Mouse (Mus musculus) hindbrain, embryonic 15.5 days (tissue): ENCODE measurements at regions not wholly inside any gene's neighbourhood (a gene's known extent, or its start where the extent isn't known, plus 50 kb on each side); places are given as distances from the start of the nearest gene placed in this dataset.

ENCODE experiments used
- ATAC-seq: fragments of 200-750 bp; cut with Nextera tagmentation; 2 replicates; pipeline ENCODE4 v1.8.0; 2017; ENCODE audit warnings: low read depth, moderate number of reproducible peaks, moderate TSS enrichment; ENCODE audit not compliant: low FRiP score
- H3K27ac ChIP-seq: fragments of 300-500 bp; sonication (generic); replicated peaks from 2 replicates; pipeline ENCODE4 v1.5.1; 2015; ENCODE audit warnings: mild to moderate bottlenecking, inconsistent platforms
- H3K27me3 ChIP-seq: fragments of 300-500 bp; sonication (generic); 2 replicates; pipeline ENCODE4 v1.6.1; 2015; ENCODE audit warnings: control low read depth, inconsistent platforms
- H3K36me3 ChIP-seq: fragments of 300-500 bp; sonication (generic); 2 replicates; pipeline ENCODE4 v1.6.1; 2015; ENCODE audit warnings: control low read depth, inconsistent platforms
- H3K4me1 ChIP-seq: fragments of 300-500 bp; sonication (generic); replicated peaks from 2 replicates; pipeline ENCODE4 v1.6.1; 2015; ENCODE audit warnings: control low read depth, inconsistent platforms
- H3K4me2 ChIP-seq: fragments of 300-500 bp; sonication (generic); 2 replicates; pipeline ENCODE4 v1.6.1; 2015; ENCODE audit warnings: moderate library complexity, mild to moderate bottlenecking, inconsistent platforms
- H3K4me3 ChIP-seq: fragments of 300-500 bp; sonication (generic); 2 replicates; pipeline ENCODE4 v1.5.1; 2015; ENCODE audit warnings: mild to moderate bottlenecking, inconsistent platforms
- H3K9ac ChIP-seq: fragments of 300-500 bp; sonication (generic); 2 replicates; pipeline ENCODE4 v1.6.1; 2015; ENCODE audit warnings: inconsistent platforms
- H3K9me3 ChIP-seq: fragments of 300-500 bp; sonication (generic); 2 replicates; pipeline ENCODE4 v1.6.1; 2016; ENCODE audit warnings: control low read depth, inconsistent platforms
- WGBS: fragments of 180-500 bp; shearing (Covaris S2); methylation state at CpG from one replicate; pipeline ENCODE4 v1.1.7; 2015; 5-methylcytosine and 5-hydroxymethylcytosine counted together

GRCm38 (mm10) chr8:12127801-12128490 is 150.7 kb upstream of the A230072I06Rik start:
- ATAC-seq: peak; percentile 57
- WGBS: 14% methylated on average over 4 of the region's 4 CpGs
- Histone ChIP-seq H3K36me3 (no peaks in the 10 kb centered on the region), H3K27ac (peak overlapping the region; percentile 59), H3K4me2 (0 out of 2 replicates have a peak overlapping the region, but pooled peaks have one; percentile 37), H3K4me3 (no peak overlapping the region), H3K27me3 (peaks cover 33% of the 10 kb centered on the region), H3K9me3 (no peaks in the 10 kb centered on the region), H3K9ac (no peak overlapping the region), H3K4me1 (peaks cover 28% of the 10 kb centered on the region)

GRCm38 (mm10) chr8:12130591-12130990 is 148.0 kb upstream of the A230072I06Rik start:
- Histone ChIP-seq H3K27me3 (peaks cover 42% of the 10 kb centered on the region), H3K9ac (no peak overlapping the region), H3K4me1 (peaks cover 28% of the 10 kb centered on the region), H3K4me3 (no peak overlapping the region), H3K4me2 (no peak overlapping the region), H3K36me3 (no peaks in the 10 kb centered on the region), H3K27ac (no peak overlapping the region), H3K9me3 (no peaks in the 10 kb centered on the region)
- WGBS: 75% methylated on average over 5 of the region's 5 CpGs
- no peak for ATAC-seq

DNA sequence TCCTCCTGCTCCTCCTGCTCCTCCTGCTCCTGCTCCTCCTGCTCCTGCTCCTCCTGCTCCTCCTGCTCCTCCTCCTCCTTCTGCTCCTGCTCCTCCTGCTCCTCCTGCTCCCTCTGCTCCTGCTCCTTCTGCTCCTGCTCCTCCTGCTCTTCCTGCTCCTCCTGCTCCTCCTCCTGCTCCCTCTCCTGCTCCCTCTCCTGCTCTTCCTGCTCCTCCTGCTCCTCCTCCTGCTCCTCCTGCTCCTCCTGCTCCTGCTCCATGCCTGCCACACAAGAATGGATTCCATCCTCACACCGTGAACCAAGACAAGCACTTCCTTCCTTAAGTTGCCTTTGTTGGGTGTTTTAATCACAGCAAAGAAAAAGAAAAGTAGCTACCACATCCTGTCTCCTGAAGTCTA is 144.4 kb upstream of the A230072I06Rik start:
- Histone ChIP-seq H3K4me2 (no peak overlapping the region), H3K27ac (no peak overlapping the region), H3K36me3 (no peaks in the 10 kb centered on the region), H3K27me3 (peaks cover 54% of the 10 kb centered on the region), H3K9ac (no peak overlapping the region), H3K4me1 (0 out of 2 replicates have a peak, but pooled peaks cover 4% of the 10 kb centered on the region), H3K9me3 (no peaks in the 10 kb centered on the region), H3K4me3 (no peak overlapping the region)
- ATAC-seq: no peak
- 71% methylated on average over 1 of the region's 1 CpGs for WGBS

DNA sequence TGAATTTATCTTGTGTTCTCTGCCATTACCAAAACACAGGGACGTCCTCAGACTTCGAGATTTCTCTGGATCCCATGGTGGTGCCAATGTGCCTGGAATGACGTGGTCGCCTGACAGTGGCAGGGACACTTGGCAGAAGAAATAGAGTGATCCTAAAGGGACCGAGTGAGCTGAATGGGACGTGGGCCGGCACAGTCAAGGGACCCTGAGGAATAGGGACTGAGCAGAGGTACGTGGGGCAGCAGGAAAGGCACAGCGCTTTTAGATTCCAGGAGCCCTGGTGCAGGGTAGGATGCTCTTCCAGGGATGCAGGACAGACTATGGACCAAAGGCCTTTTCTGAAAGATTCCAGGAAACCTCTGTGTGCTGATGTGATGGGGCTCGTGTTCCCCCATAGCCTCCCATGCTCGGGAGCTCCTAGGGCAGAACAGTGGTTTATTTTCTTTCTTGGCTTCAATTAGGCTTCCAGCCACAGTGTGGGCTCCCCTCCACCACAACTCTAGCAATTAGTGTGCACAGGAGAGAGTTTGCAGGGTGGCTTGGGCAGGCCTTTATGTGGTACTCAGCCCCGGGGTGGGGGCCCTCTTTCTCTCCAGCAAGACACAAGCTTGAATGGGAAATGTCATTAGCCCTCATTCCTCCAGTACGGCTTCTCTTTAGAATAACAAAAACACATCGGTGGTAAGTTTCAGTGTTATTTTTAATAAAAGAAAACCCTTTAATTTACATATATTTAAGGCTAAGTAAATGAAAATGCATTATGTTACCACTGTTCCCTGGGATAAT is 143.0 kb upstream of the A230072I06Rik start:
- H3K9me3 ChIP-seq: no peaks in the 10 kb centered on the region
- no peak overlapping the region for H3K27ac ChIP-seq
- H3K27me3 ChIP-seq: peaks cover 49% of the 10 kb centered on the region
- H3K36me3 ChIP-seq: no peaks in the 10 kb centered on the region
- no peak overlapping the region for H3K4me3 ChIP-seq
- 0 out of 2 replicates have a peak, but pooled peaks cover 4% of the 10 kb centered on the region for H3K4me1 ChIP-seq
- H3K4me2 ChIP-seq: no peak overlapping the region
- WGBS: 52% methylated on average over 14 of the region's 14 CpGs
- peak; percentile 79 for ATAC-seq
- H3K9ac ChIP-seq: no peak overlapping the region

GRCm38 (mm10) chr8:12136178-12136455 is 142.5 kb upstream of the A230072I06Rik start:
- H3K27ac ChIP-seq: no peak overlapping the region
- H3K4me2 ChIP-seq: no peak overlapping the region
- peaks cover 50% of the 10 kb centered on the region for H3K27me3 ChIP-seq
- no peak overlapping the region for H3K9ac ChIP-seq
- no peaks in the 10 kb centered on the region for H3K9me3 ChIP-seq
- no peaks in the 10 kb centered on the region for H3K36me3 ChIP-seq
- peak; percentile 59; the same call in 1 of the 2 replicates for ATAC-seq
- 0 out of 2 replicates have a peak, but pooled peaks cover 4% of the 10 kb centered on the region for H3K4me1 ChIP-seq
- H3K4me3 ChIP-seq: no peak overlapping the region
- 36% methylated on average over 5 of the region's 5 CpGs for WGBS

GRCm38 (mm10) chr8:12137496-12137895 is 141.1 kb upstream of the A230072I06Rik start:
- Histone ChIP-seq H3K4me1 (0 out of 2 replicates have a peak, but pooled peaks cover 4% of the 10 kb centered on the region), H3K27me3 (peaks cover 45% of the 10 kb centered on the region), H3K36me3 (no peaks in the 10 kb centered on the region), H3K9me3 (no peaks in the 10 kb centered on the region), H3K4me3 (no peak overlapping the region), H3K9ac (no peak overlapping the region), H3K4me2 (no peak overlapping the region), H3K27ac (no peak overlapping the region)
- WGBS: 36% methylated on average over 3 of the region's 3 CpGs
- no peak for ATAC-seq

- no peak overlapping the region for H3K4me2 ChIP-seq
- ATAC-seq: no peak
- no peak overlapping the region for H3K4me3 ChIP-seq
- no peak overlapping the region for H3K27ac ChIP-seq
- no peak overlapping the region for H3K9ac ChIP-seq
- H3K4me1 ChIP-seq: 0 out of 2 replicates have a peak, but pooled peaks cover 4% of the 10 kb centered on the region
- WGBS: 51% methylated on average over 8 of the region's 8 CpGs
- peaks cover 43% of the 10 kb centered on the region for H3K27me3 ChIP-seq
- H3K36me3 ChIP-seq: no peaks in the 10 kb centered on the region
- H3K9me3 ChIP-seq: no peaks in the 10 kb centered on the region
Measured at GRCm38 (mm10) chr8:12137913-12138312, 140.7 kb upstream of the A230072I06Rik start.

DNA sequence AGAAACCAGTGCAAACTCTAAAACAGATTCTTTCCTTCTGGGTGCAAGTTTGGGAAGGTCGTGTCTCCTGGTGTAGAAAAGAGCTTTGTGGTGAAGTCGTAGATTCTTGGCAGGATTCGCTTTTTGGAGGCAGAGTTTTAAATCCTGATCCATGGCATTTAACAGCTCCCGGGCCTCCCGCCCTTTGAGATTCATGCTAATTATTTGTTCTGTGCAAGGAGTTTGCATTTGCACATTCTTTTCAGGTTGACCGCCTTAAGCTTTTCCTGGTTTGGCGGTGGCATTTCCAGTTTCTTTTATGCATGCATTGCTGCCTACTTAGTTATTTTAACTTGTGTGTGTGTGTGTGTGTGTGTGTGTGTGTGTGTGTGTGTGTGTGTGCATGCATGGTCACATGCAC is 126.9 kb upstream of the A230072I06Rik start:
- H3K9ac ChIP-seq: no peak overlapping the region
- H3K9me3 ChIP-seq: no peaks in the 10 kb centered on the region
- no peak overlapping the region for H3K27ac ChIP-seq
- H3K4me2 ChIP-seq: no peak overlapping the region
- peaks cover 6% of the 10 kb centered on the region; the same call in 1 of the 2 replicates for H3K4me1 ChIP-seq
- H3K27me3 ChIP-seq: peaks cover 6% of the 10 kb centered on the region; the same call in 1 of the 2 replicates
- no peak overlapping the region for H3K4me3 ChIP-seq
- ATAC-seq: no peak
- 37% methylated on average over 7 of the region's 7 CpGs for WGBS
- no peaks in the 10 kb centered on the region for H3K36me3 ChIP-seq

- WGBS: 72% methylated on average over 9 of the region's 9 CpGs
- Histone ChIP-seq H3K27me3 (peaks cover 6% of the 10 kb centered on the region; the same call in 1 of the 2 replicates), H3K9ac (no peak overlapping the region)
Measured at GRCm38 (mm10) chr8:12152825-12153224, 125.8 kb upstream of the A230072I06Rik start.

GRCm38 (mm10) chr8:12156893-12157292 is 121.7 kb upstream of the A230072I06Rik start:
- H3K36me3 ChIP-seq: no peaks in the 10 kb centered on the region
- H3K4me1 ChIP-seq: peaks cover 4% of the 10 kb centered on the region; the same call in 1 of the 2 replicates
- H3K27ac ChIP-seq: no peak overlapping the region
- no peak for ATAC-seq
- H3K4me2 ChIP-seq: no peak overlapping the region
- H3K27me3 ChIP-seq: peaks cover 11% of the 10 kb centered on the region; the same call in 1 of the 2 replicates
- H3K9ac ChIP-seq: no peak overlapping the region
- WGBS: 91% methylated on average over 1 of the region's 1 CpGs
- no peak overlapping the region for H3K4me3 ChIP-seq
- H3K9me3 ChIP-seq: no peaks in the 10 kb centered on the region

More at GRCm38 (mm10) chr8:12152825-12153224, 125.8 kb upstream of the A230072I06Rik start:
- H3K36me3 ChIP-seq: no peaks in the 10 kb centered on the region
- no peak for ATAC-seq
- H3K4me1 ChIP-seq: peaks cover 6% of the 10 kb centered on the region; the same call in 1 of the 2 replicates
- H3K27ac ChIP-seq: no peak overlapping the region
- no peaks in the 10 kb centered on the region for H3K9me3 ChIP-seq
- H3K4me3 ChIP-seq: no peak overlapping the region
- no peak overlapping the region for H3K4me2 ChIP-seq

DNA sequence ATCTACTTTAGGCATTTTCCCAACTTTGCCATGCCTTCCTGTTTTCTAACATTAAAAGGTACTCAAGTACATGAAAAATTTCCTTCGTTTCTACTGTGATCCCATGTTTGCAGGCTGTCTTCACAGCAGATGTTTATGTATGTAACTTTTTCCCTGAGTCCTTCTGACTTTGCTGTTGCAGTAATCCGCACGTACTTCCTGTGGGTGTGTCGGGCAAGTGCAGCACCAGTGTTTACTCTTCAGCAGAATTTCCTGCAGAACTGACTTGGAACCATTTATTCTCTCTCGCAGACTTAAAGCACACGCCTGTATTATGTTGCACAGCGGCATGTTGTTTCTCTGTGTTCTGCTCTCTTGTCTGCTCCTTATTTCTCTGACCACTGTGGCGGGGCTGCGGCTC is 120.4 kb upstream of the A230072I06Rik start:
- H3K27me3 ChIP-seq: peaks cover 20% of the 10 kb centered on the region
- H3K36me3 ChIP-seq: no peaks in the 10 kb centered on the region
- WGBS: 88% methylated on average over 9 of the region's 9 CpGs
- H3K9ac ChIP-seq: no peak overlapping the region
- no peaks in the 10 kb centered on the region for H3K9me3 ChIP-seq
- no peak overlapping the region for H3K27ac ChIP-seq
- H3K4me1 ChIP-seq: peaks cover 9% of the 10 kb centered on the region
- ATAC-seq: no peak
- H3K4me2 ChIP-seq: no peak overlapping the region
- no peak overlapping the region for H3K4me3 ChIP-seq
